Mouse (Mus musculus) gastrocnemius, postnatal 25 days (tissue): ENCODE measurements around the gene Sync. TPM values are rescaled to one million over a fixed set of nuclear protein-coding genes. Genes with fewer than 3 reads are reported as not detected.

ENCODE experiments used
- DNase-seq: peaks from one replicate; pipeline ENCODE4 v3.0.0; 2022
- long read RNA-seq, 2 experiments: library from polyadenylated mRNA; stranded (forward); transcript quantifications; one replicate each; pipeline ENCODE4 v2.0.0; 2021
- total RNA-seq, 2 experiments: library from RNA; stranded (reverse); gene quantifications; 1 replicate in 1 of 2; 2 replicates in 1 of 2; pipeline ENCODE4 v1.2.3; 2021

Gene Sync
- total RNA-seq, result 10 to 100 TPM; 40.2 to 44.7 TPM
- long read RNA-seq, experiment 1, transcript Sync-201 (5 exons, 2,042 nt), result major isoform, 5 of 12 reads
- long read RNA-seq, experiment 1, partial matches to known transcripts, result 5 of 12 reads
- long read RNA-seq, experiment 1, other reads (novel, unspliced or antisense), result 2 of 12 reads
- long read RNA-seq, experiment 2, transcript Sync-201 (5 exons, 2,042 nt), result major isoform, 17 of 21 reads
- long read RNA-seq, experiment 2, partial matches to known transcripts, result 3 of 21 reads
- long read RNA-seq, experiment 2, other reads (novel, unspliced or antisense), result 1 of 21 reads

DNA sequence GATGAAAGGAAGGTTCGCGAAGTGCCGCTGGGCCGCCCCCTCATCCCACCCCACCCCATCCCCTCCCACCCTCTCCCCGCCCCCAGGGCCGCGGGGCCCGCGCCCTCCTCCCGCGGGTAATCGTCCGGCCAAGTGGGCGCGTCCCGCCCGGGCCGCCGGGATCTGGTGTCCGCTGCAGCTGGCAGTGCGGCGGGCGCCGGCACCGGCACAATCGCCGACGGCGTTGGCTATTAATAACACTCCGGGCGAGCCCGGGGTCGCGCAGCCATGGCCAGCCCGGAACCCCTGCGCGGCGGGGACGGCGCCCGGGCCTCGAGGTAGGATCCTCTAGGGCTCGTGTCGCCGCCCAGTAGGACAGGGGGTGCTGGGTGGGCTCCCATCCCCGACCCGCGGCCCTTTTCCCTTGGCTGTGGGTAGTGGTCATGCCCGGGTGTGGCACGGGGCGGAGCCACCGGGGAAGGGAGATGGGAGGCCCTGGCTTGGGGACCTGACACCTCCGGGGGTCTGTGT lies at the start of gene Sync:
Sync (plus strand) TSS at position 146 of the 510 bp plus-strand sequence.
- DNase-seq, result peak; percentile 70

DNA sequence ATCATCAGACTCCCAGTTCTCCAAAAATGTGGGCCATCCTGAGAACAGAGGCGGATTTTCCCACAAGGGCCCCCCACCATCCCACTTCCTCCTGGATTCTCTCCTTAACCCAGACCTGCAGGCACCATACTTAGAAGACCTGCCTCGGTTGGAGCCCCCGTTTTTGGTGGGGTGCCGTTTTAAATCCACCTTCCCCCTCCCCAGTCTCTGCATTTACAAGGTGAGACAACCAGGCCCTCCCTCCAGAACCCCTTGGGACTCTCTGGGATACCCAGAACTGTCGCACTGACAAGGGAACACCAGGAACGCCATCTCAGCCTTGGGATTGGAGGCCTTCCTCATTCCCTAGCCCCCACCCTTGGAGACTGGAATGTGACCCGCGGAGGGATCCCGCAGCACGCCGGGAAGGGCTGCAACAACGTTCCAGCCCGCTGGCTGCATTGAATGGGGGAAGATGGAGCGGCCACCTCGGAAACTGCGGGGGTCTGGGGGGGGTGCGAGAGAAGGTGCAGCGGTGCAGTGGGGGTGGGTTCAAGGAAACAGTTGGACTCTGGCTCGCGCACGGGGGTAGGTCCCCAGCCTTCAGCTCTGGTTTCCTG lies 49.5 kb upstream of the Sync start:
- DNase-seq, result no peak

DNA sequence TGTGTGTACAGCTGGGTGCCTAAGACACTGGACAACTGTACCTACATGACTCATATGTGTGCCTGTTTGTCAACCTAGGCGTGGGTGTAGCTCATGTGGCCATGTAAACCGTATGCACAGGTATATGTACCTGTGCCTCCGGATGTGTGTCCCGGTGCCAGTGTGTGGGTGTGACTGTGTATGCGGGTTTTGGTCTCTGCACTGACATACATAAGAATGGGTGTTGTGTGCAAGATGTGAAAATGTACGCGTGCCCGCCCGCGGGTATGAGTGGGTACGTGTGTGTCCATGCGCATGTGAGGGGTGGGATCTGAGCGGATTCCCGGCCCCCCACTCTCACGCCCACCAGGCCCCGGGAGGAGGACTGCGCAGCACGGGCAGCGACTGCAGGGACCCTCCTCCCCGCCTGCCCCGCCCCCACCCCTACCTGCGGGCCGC lies 48.8 kb upstream of the Sync start:
- no peak for DNase-seq

DNA sequence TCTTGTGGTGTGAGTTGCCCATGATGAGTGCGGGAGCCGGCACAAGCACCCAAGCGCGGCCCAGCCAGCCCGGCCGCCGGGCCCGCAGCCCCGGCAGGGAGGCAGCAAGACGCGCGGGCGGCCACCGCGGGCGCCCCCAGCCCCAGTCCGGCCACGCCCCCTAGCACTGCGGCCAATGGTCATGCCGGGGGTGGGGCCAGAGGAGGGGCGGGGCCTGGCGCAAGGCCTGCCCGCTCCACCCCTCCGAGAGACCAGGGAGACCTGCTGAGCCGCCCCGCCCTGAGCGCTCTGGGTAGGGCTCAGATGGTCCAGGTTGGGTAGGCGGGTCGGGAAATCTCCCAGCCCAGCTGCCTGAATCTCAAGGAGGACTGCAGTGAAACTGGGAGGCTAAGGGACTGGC lies 48.3 kb upstream of the Sync start:
- peak; percentile 63 for DNase-seq

DNA sequence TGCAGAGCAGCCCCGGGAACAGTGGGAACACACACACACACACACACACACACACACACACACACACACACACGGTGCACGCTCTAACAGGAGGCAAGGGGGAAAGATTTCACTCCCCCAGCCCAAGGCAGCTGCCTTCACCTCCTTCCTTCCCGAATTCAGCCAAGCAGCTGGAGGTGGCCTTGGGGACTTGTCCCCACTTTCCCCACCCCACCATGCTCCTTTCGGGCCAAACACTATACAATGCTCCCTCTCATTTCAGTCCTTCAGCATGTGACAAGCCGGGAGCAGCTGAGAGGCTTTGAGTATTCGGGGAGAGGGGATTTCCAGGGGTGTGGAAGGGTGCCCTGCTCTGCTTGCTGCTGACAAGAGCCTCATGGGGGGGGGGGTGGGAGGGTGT lies 45.5 kb upstream of the Sync start:
- no peak for DNase-seq

DNA sequence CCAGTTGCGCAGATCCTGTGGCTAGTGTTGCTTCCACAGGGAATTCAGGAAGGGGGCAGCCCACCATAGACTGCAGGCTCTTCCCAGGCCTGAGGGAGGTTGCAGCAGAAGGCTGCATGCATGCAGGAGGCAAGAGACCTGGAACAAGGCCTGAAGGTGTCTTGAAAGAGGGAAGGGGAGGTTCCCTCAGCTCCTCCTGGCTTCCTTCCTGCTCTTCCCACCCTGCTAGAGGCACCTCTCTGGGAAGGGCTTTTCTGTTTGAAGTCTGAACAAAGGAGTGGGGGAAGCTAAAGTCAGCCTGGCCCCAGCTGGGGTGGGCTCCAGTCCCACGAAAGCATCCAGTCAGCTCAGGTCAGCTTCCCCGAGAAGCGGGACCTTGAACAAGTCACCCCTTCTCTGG lies 45.1 kb upstream of the Sync start:
- no peak for DNase-seq

DNA sequence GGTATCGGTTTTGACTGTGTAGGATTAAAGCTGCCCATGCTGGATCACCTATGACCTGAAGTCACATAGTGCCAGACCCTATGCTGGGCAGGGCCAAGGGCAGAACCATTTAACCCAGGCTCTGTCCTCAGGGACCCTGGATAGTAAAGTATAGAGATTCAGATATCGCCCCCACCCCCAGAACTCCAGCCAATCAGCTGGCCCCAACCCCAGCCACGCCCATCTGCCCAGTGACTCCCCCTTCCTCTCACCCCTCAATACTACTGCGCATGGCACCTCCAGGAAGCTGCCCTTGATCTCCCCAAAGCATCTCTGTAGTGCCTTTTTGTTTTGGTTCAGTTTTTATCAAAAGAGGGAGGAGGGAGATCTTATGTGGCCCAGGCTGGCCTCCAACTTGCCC lies 44.7 kb upstream of the Sync start:
- DNase-seq, result no peak

DNA sequence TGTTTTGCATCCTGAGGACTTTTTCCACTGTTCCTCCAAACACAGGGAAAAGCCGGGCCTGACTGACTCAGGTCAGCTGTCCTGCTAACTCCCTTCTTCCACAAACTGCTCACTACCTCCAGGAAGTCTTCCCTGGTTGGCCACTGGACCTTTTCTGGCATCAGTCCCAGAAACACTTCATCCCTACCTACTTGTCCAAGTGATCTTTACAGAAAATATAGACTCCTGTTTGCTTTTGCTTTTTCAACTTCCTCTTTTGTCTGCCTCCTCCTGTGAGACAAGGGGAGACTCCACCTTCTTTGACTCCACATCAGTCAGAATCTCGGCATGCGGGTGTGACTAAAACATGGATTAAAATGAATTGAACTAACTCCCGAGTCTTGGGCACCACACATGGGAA lies 42.6 kb upstream of the Sync start:
- DNase-seq, result no peak

DNA sequence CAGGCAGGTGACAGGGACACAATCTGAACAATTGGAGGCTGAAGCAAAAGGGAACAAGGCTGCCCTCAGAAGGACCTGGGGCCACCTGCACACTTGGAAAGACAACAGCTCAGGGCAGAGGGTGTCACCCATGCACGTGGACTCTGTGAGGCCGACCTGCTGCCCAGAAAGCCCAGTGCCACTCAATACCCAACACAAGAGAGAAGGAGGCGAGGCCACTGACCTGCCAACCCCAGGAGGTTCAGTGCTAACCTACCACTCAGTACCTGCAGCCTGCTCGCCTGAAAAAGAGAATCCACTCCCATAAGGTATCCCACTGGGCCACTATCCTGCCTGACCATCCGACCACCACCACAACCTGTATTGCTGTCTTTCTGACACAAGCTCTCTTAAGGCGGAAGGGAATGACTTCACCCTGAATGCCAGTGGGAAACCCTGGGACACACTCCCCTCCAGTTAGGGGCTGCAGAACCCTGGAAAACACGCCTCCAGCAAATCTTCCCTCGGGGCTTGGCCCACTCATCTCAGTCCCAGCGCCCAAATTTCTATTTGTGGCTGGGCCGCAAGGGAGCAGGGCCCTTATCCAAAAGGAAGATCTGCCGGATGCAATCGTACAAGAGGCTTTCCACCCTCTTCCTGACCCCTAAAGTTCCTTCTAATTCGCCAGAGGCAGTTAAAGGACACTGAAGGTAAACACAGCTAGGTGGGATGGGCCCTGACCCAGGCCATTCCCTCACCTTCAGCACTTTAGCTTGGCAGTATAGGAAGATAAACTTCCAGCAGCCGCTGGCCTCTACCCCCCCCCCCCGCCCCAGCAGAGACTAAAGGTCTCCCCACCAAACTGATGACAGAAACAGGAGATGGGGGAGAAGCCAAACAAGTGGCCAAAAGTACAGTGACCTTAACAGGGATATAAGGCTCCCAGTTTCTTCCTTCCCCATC lies 40.8 kb upstream of the Sync start:
- DNase-seq, result no peak

DNA sequence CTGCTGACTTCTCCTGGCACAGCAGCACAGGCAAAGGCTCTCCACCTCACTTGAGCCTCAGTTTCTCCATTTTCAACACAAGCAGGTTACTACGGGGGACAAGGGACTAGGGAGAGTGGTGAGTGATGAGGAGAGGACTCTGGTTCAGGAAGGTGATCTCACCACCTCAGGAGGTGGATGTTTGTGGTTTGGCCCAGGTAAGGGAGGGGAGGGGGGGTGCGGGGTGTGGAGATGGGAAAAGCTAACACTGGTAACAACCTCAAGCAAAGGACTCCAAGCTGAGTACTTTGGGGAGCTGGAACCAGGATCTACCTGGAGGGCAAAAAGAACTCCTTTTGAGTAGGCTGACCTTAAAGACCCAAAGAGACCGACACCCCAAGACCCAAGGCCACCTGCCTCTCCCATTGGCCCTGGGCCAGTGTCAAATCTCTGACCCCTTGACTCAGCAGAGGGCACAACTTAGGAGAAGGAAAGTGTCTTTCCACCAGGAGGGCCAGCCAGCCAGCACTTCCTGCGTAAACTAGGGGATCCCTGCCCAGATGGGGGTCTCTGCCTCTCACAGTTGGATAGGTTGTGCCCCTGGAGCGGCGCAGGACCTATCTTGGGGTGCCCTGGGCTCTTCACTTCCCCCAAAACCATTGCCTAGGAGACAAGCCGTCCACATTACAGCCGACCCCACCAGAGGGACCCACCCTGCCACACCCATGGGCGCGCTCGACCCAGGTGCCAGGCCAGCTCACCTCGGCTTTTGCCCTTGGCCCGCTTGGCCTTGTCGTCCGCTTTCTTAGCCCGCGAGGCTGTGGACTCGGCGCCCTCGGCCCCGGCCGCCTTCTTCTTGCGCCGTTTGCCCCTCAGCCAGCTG lies 39.8 kb upstream of the Sync start:
- DNase-seq, result no peak

DNA sequence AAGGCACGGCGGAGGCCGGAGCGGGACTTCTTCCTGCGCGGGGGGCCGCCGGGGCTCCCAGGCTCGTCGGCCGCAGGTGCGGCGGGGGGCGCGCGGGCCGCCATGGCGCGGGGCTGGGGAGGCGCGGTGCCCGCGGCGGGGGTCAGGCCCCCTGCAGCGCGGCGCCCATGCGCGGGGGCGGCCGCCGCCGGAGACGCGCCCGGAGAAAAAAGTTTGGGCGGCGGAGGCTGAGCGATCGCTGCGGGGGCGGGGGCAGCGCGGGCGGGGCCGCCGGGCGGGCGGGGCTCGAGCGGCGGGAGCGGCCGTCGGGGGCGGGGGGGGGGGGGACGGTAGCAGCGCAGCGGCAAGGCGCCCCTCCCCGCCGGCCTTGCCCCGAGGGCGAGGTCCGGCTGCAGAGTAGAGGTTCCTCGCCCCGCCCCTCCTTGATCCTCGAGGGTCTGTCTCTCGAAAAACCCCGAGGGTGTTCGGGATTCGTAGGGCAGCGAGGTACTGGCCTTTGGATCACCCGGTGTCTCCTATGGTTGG lies 39.1 kb upstream of the Sync start:
- no peak for DNase-seq

DNA sequence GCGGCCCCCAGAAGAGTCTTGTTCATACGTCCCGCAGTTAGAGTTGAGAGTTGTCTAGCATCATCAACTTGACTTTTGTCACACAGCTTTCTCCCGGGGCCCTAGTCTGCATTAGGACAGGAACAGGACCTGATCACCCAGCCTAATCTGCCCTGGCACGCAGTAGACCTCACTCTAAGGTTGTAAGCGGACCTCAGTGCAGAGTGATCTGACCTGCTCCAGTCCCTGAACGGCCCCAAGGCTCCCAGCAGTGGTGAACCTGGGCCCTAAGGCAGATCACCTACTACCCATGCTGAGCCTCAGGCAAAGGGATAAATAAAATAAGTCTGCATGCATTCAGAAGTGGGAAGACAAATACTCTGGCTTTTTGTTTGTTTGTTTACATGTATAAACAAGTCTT lies 38.1 kb upstream of the Sync start:
- DNase-seq, result no peak

DNA sequence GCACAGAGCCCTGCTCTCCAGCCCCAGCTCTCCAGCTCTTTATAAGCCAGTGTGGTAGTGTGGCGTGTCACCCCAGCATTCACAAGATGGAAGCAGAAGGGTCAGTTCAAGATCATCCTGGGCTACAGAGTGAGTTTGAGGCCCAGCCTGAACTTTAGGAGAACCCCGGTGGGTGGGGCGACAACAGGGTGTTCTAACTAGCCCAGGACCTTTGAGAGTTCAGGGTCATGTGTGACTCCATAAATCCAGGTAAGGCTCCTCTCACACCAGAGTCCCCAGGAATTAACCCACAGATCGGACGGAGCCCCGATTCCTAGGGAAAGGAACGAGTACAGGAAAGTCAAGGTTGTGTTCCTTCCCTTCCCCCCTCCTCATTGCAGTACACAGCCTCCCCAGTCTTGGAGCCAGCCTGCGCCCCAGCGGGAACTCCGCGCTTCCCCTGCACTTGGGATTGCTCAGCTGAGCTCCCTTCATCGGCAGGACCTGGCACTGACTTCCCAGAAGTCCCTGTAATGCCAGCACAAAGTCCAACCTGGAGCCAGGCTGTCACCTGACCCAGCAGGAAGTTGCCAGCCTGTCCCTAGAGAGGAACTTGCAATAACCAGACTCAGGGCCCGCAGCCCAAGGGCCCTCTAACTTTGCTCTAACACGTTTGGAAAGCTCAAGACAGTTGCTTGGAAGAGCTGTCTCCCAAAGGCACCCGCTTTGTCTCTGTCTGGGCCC lies 36.5 kb upstream of the Sync start:
- DNase-seq, result no peak

DNA sequence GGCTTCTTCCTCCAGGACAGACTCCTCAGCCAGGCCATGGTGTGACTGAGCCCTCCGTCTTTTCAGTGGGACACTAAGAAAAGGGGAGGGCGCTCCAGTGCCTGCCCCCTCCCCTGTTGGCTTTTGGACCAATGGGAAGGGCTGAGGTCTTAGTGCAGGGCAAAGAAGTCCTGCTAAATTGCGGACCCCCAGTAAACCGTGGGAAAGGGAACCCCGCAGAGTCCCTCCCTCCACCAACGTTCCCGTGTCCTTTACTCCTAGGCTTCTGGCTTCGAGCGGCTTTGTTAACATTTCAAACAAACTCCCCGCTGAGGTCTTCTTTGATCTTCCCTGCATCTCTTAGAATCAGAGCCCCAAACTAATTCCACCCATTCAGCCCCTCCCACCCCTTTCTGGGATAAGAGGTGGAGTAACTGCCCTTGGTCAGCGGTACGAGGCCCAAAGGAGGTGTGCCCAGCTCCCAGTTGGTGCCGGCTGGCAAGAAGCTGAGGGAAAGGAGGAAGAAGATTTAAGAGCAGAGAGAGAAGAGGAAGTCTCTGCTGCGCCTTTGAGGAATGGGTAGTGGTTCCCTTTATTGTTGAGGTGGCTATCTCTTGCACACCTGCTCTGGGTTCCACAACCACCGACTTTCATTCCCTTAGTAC lies 35.8 kb upstream of the Sync start:
- DNase-seq, result no peak

DNA sequence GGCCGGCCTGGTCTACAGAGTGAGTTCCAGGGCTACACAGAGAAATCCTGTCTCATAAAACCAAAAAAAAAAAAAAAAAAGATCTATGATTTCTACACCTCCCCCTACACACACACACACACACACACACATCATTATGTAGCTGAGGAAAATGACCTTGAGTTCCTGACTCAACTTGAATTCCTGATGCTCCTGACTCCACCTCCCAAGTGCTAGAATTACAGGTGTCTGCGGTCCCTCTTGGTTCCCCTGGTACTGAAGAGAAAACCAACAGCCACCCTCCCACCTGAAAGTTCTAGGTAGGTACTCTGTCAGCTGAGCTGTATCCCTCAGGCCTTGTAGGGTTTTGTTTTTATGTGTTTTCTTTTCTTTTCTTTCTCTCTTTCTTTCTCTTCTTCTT lies 34.9 kb upstream of the Sync start:
- DNase-seq, result no peak

DNA sequence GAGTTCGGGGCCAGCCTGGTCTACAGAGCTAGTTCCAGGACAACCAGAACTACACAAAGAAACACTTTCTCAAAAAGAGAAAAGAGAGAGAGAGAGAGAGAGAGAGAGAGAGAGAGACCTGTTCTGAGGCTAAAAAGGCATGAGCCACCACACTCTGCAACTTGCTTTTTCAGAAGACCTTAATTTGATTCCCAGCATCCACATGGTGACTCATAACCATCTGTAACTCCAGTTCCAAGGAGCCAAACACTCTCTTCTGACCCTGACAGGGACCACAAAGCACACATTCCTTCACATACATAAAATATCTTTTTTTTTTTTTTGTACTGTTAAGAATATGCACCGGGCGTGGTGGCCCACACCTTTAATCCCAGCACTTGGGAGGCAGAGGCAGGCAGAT lies 32.8 kb upstream of the Sync start:
- no peak for DNase-seq

DNA sequence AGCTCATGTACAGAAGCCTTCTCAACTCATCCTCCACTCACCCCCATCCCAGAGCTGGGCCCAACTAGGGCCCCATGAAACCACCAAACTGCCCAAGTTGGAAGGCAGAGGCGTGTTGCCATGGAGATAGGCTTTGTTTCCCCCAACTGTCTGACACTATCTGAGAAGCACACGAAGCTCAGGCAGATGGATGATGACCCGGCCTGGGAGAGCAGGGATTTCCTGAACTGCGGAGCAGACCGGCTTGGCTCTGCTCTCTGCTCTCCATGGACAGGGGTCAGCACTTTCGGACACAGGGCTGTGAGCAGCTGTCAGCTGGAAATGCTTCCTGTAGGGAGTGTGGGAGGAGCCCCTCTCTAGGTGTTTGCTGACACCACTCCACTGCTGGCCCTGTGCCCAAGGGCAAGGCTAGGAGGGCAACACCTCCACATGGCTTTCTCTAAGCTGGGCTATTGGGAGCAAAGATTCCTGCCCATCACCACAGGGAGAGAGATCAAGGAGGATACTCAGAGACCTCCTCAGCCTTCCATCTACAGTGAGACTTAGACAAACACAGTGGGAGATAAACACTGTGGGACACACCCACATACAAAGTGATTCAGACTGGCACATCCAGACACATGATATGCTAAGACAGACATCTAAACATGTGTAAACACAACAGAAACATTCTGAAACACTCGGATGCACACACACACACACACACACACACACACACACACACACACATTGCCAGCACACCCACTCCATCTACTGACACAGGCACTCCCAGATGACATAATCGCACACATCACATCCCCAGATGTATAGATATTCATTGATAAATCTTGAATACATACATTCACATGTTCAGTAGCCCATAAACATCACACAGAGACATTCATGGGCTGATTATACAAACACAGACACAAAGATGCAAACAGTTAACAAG lies 30.7 kb upstream of the Sync start:
- no peak for DNase-seq

DNA sequence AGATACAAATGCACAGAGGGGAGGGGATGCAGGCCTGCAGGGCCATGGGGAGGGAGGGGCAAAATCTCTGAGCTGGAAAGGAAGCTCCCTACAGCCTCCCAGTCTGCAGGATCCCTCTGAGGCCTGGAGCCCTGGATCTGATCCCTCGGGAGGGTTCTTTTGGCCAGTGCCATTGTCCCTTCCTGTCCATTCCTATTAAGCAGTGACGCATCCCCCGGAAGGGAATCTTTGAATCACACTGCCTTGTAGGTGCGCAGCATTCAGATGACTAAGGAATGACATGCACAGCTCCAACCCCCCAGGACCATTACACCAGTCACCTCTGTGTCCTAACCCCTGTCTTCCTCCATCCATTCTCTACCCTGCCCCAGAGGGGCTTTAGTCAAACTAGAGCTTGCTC lies 28.3 kb upstream of the Sync start:
- peak; percentile 31 for DNase-seq

DNA sequence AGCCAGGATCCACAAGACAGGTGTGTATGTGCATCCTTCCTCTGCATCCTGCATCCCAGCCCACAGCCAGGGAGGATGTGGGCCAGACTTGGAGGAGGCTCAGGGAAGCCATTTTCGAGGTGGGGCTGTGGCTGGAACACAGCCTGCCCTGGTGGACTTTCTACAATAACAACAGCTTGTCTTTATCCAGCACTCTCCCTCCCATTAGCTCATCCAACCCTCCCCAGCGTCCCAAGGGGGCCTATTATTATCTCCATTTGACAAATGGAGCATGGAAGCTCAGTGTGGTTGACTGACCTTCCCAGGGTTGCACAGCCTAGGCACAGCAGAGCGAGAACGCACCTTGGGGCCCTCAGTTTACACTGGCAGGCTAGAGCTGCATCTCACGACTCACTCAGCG lies 26.7 kb upstream of the Sync start:
- DNase-seq, result no peak
